Mouse (Mus musculus) C2C12 (cell line): Measurements from ENCODE around the gene Dhx32. TPM values are rescaled to one million over a fixed set of nuclear protein-coding genes. Genes with fewer than 3 reads are reported as not detected.

ENCODE experiments used
- H3K27me3 ChIP-seq: one replicate; pipeline ENCODE4 v1.6.1; 2011; ENCODE audit not compliant: control insufficient read depth, insufficient read depth, insufficient read length
- H3K36me3 ChIP-seq: one replicate; pipeline ENCODE4 v1.6.1; 2011; ENCODE audit not compliant: control insufficient read depth, insufficient read depth
- H3K4me3 ChIP-seq: one replicate; pipeline ENCODE4 v1.5.1; 2011; ENCODE audit warnings: mild to moderate bottlenecking, control low read depth; ENCODE audit not compliant: poor library complexity, insufficient read depth, severe bottlenecking
- H3K79me2 ChIP-seq: one replicate; pipeline ENCODE4 v1.6.1; 2011; ENCODE audit not compliant: control insufficient read depth, insufficient read depth
- H3K79me3 ChIP-seq: one replicate; pipeline ENCODE4 v1.6.1; 2011; ENCODE audit warnings: low read depth, control low read depth
- H3ac ChIP-seq: one replicate; pipeline ENCODE3; 2011; ENCODE audit warnings: low read depth; ENCODE audit not compliant: control insufficient read depth, insufficient read length
- CEBPB ChIP-seq: IDR thresholded peaks from one replicate; pipeline ENCODE4 v1.6.1; 2011; ENCODE audit warnings: low read depth, mild to moderate bottlenecking, control low read depth, moderate library complexity
- CTCF ChIP-seq: IDR thresholded peaks from one replicate; pipeline ENCODE4 v1.5.1; 2011; ENCODE audit not compliant: control insufficient read depth, insufficient read depth, insufficient read length
- FOSL1 ChIP-seq: IDR thresholded peaks from one replicate; pipeline ENCODE4 v1.8.0; 2011; ENCODE audit warnings: mild to moderate bottlenecking, low read length; ENCODE audit not compliant: poor library complexity, insufficient read depth, severe bottlenecking
- MAX ChIP-seq: IDR thresholded peaks from one replicate; pipeline ENCODE4 v1.6.1; 2011; ENCODE audit warnings: mild to moderate bottlenecking, control low read depth
- MYOD1 ChIP-seq: IDR thresholded peaks from one replicate; pipeline ENCODE4 v1.6.1; 2011; ENCODE audit warnings: low read depth; ENCODE audit not compliant: control insufficient read depth, insufficient read length
- MYOG ChIP-seq: IDR thresholded peaks from one replicate; pipeline ENCODE4 v1.6.1; 2011; ENCODE audit not compliant: control insufficient read depth, insufficient read length; ENCODE audit errors: extremely low read depth
- USF1 ChIP-seq: IDR thresholded peaks from one replicate; pipeline ENCODE4 v1.6.1; 2011; ENCODE audit warnings: low read depth, mild to moderate bottlenecking, control low read depth, moderate library complexity
- polyA plus RNA-seq: library from polyadenylated mRNA; unstranded; fragments of >200 nt; fragmentation: generic; extraction: Trizol; gene quantifications from one replicate; pipeline ENCODE4 v1.2.1, GENCODE M21; 2012; ENCODE audit warnings: missing spikeins

Gene Dhx32
- polyA plus RNA-seq, 1 experiment = 27.0 TPM

DNA sequence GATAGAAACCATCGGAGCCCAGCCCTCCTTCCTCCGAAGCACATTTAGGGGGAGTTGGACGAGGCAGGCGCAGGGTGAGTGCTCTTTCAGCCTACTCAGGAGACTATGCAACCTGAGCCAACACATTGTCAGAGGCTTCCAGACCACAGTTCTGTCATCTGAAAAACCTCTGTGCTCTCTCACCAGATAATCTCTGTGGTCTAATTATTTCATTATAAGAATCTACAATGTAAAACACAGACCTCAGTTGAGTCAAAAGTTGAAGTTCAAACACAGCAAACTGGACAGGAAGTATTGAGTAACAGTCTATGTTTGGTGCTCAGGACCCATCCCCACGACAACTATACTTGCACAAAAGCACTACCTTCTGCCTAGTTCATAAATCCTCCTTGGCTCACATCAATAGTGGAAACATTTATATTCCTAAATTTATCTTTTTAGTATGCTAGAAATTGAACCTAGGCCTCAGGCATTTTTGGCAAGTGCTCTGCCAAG is 24.5 kb downstream of the Dhx32 start:
- Histone ChIP-seq H3K4me3 (no peak overlapping the region), H3K36me3 (no peaks in the 10 kb centered on the region), H3K79me3 (no peaks in the 10 kb centered on the region), H3ac (no peak overlapping the region), H3K27me3 (no peaks in the 10 kb centered on the region), H3K79me2 (no peaks in the 10 kb centered on the region)
- TF ChIP-seq USF1 (no peak), MYOG (no peak), FOSL1 (no peak), MAX (no peak), CTCF (no peak), CEBPB (no peak), MYOD1 (no peak)

DNA sequence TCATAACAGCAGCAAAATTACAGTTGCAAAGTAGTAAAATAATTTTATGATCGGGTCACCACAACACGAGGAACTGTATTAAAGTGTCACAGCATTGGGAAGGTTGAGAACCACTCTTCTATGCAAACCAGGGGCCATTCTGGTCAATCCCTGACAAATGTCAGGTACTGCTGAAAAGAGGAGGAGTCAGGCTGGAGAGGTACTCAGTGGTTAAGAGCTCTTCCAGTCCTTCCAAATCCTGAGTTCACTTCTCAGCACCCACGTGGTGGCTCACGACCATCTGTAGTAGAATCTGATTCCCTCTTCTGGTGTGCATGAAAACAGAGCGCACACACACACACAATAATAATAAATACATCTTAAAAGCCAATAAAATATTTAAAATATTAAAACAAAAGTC is 31.4 kb downstream of the Dhx32 start:
- Histone ChIP-seq H3K79me3 (no peaks in the 10 kb centered on the region), H3K27me3 (no peaks in the 10 kb centered on the region), H3K4me3 (no peak overlapping the region), H3ac (no peak overlapping the region), H3K79me2 (no peaks in the 10 kb centered on the region), H3K36me3 (peaks cover 4% of the 10 kb centered on the region)
- TF ChIP-seq USF1 = no peak
- TF ChIP-seq FOSL1 = no peak
- TF ChIP-seq CEBPB = no peak
- TF ChIP-seq MYOG = no peak
- TF ChIP-seq MYOD1 = no peak
- no peak for TF ChIP-seq CTCF
- TF ChIP-seq MAX = no peak

DNA sequence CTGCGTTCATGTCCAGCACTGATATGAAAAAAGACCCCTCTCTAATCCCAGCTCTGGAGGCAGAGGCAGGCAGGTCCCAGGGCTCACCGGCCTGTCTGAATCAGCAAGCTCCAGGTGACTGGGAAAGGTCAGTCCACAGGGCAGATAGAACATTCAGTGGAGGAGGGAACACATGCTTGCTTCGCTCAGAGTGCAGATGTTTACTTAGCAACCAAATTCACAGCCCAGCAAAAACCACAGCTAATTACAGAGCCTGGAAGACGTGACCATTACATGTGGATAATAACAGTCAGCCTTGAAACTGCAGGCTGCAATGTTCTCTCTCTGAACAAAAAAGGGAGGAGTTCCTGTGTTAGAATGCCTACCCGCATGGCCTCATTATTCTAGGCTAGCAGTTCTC is 31.9 kb downstream of the Dhx32 start:
- Histone ChIP-seq H3ac (no peak overlapping the region), H3K36me3 (peaks cover 4% of the 10 kb centered on the region), H3K79me3 (no peaks in the 10 kb centered on the region), H3K27me3 (no peaks in the 10 kb centered on the region), H3K4me3 (no peak overlapping the region), H3K79me2 (no peaks in the 10 kb centered on the region)
- no peak for TF ChIP-seq CTCF
- TF ChIP-seq USF1 = no peak
- TF ChIP-seq MAX = no peak
- no peak for TF ChIP-seq CEBPB
- no peak for TF ChIP-seq MYOD1
- no peak for TF ChIP-seq MYOG
- TF ChIP-seq FOSL1 = no peak

DNA sequence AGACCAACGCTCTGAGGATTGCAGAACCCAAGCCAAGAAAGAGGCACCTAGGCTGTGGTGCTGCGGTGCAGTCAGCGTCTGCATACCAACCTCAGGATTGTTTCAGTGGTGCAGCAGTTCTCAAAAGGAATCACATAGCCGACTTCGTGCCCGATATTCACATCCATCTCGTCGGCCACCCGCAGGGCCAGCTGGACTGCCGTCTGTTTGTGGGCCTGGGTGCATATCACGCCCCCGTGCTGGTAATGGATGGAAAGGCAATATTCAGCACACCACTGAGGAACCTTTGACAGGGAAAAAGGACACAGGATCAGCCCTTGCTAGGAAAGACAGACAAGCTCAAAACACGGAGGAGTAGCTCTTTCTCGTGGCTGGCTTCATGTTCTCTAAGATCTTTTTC is 33.8 kb downstream of the Dhx32 start:
- Histone ChIP-seq H3ac (no peak overlapping the region), H3K79me3 (no peaks in the 10 kb centered on the region), H3K4me3 (no peak overlapping the region), H3K79me2 (no peaks in the 10 kb centered on the region), H3K36me3 (peaks cover 4% of the 10 kb centered on the region), H3K27me3 (no peaks in the 10 kb centered on the region)
- TF ChIP-seq FOSL1 (no peak), MYOG (no peak), USF1 (no peak), CEBPB (no peak), MAX (no peak), CTCF (no peak), MYOD1 (no peak)

DNA sequence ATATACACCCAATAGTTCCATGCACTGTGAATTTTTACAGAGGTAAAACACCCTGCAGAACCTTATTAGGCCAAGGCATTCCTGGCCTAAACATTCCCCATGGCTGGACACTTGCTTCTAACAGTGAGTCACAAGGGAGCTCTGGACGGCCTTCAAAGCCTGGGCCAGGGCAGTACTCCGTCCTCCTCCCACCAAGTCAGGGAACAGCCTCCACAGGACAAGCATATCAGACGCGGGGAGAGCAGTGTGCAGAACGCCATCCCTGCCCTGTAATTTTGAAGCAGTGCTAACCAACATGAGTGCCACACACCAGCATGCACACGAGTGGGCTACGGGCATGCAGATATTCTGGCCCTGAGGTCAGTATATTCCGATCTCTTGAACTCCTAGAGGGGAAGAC is 35.2 kb downstream of the Dhx32 start:
- no peak overlapping the region for H3ac ChIP-seq
- H3K79me2 ChIP-seq = no peaks in the 10 kb centered on the region
- no peaks in the 10 kb centered on the region for H3K27me3 ChIP-seq
- no peak overlapping the region for H3K4me3 ChIP-seq
- H3K36me3 ChIP-seq = peaks cover 4% of the 10 kb centered on the region
- TF ChIP-seq FOSL1 (no peak), MYOD1 (no peak), MAX (no peak), USF1 (no peak), CEBPB (no peak), CTCF (no peak), MYOG (no peak)
- H3K79me3 ChIP-seq = no peaks in the 10 kb centered on the region

DNA sequence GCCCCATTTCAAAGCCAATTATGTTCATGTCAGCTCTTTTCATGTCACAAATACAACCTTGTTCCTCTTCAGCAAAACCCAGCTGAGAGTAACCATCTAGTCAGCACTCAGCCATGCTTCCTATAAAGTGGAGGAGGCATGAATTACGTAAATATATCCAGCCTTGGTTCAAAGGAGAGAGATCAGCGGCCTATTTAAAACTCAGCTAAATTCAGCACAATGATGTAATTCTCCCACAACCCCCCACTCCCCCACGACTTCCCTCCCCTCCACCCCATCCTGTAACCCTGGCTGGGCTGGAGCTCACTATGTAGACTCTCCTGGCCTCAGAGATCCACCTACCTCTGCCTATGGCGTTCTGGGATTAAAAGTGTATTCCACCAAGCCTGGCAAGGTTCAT is 37.8 kb downstream of the Dhx32 start:
- peaks cover 4% of the 10 kb centered on the region for H3K36me3 ChIP-seq
- H3K27me3 ChIP-seq = no peaks in the 10 kb centered on the region
- H3K79me2 ChIP-seq = no peaks in the 10 kb centered on the region
- no peak overlapping the region for H3ac ChIP-seq
- TF ChIP-seq MAX (no peak), USF1 (no peak), CEBPB (no peak), FOSL1 (no peak), MYOD1 (no peak), MYOG (no peak), CTCF (no peak)
- H3K79me3 ChIP-seq = no peaks in the 10 kb centered on the region
- H3K4me3 ChIP-seq = no peak overlapping the region
